Mouse (Mus musculus): ENCODE data around the gene Olfr522. TPM values are rescaled to one million over a fixed set of nuclear protein-coding genes. Genes with fewer than 3 reads are reported as not detected.
A peak's percentile ranks its signal among the peaks of the same experiment; 100 is the strongest.
"Not testable (repeated sequence)": the region's sequence is repeated elsewhere in the genome, so short reads cannot be mapped to it uniquely, and the experiment has no call there.

The Olfr522 gene
- polyA plus RNA-seq, 1 experiment: not detected

DNA sequence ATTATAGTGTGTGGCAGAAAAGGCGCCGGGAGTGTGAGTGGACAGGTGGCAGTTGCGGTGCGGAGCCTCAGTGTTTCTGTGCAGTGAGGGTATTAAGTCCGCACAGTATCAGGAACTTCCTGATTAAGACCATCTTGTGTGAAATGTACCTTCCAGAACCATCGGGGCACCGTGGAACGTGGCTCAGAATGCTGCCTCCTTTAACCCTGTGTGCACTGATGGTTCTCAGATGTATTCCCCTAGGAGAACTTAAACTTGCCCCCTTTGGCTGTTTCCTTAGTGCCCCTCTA, 26.6 kb downstream of the Olfr522 start:
- no peak for DNase-seq
- H3K4me1 ChIP-seq (ENCODE audit: control insufficient read depth, insufficient read depth, low read length): peaks cover 3% of the 10 kb centered on the region; the same call in 1 of the 2 replicates
- H3K27ac ChIP-seq (ENCODE audit: insufficient read depth, low read depth, low read length): peak overlapping the region; percentile 79; the same call in 1 of the 2 replicates
- no peaks in the 10 kb centered on the region for H3K27me3 ChIP-seq (replicated peaks; ENCODE audit: control insufficient read depth, insufficient read depth, low read length)
- 0% methylated on average over 8 of the region's 8 CpGs for WGBS
- H3K36me3 ChIP-seq (ENCODE audit: control insufficient read depth, insufficient read depth, low read length): no peaks in the 10 kb centered on the region
- TF ChIP-seq POLR2A (IDR thresholded peaks at IDR 0.05; ENCODE audit: low read depth, low read length) (no peak), CTCF (conservative IDR thresholded peaks at IDR 0.05; ENCODE audit: insufficient read depth, insufficient read length, low read depth, low read length) (no peak)
- H3K4me3 ChIP-seq (ENCODE audit: insufficient read depth, low read depth, low read length): peak overlapping the region; percentile 89

DNA sequence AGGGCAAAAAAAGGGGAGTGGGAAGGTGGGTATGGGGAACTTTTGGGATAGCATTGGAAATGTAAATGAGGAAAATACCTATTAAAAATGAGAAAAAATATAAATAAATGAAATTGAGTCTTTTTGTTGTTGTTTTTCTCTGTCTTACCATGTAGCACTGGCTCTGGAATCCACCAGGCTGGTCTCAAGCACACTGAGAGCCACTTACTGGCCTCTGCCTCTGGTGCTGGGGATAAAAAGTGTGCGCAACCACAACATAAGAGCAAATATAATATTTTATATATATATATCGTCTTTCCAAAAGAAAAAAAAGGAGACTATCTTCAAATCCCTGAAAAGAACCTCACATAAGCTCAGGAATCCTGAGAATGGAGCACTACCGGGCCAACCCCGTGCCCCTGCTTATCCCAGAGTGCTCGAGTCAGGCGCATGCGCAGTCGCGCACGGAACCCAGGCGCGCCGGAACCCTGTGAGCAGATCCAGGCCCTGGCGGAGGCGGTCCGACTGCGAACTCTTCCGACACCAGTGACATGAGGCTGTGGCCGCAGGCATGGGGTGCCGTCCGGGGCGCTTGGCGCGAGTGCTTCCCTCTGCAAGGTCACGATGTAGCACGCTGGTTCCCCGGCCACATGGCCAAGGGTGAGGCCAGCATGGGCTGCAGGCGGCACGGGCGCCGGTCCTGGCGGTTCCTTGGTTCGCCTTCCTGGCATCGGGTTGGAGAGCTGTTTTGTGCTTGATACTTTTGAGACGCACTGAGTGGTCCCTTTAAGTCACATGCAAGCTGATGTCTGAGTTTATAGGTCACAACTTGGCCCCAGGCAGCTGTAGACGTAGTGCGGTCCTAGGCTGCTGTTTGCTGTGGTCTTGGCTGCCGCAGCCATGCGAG, 27.2 kb downstream of the Olfr522 start, which contains the start of gene Mtg1:
Mtg1 (plus strand) TSS at position 430 of the 886 bp plus-strand sequence.
- WGBS: 2% methylated on average over 39 of the region's 39 CpGs
- no peak for TF ChIP-seq CTCF (conservative IDR thresholded peaks at IDR 0.05; ENCODE audit: insufficient read depth, insufficient read length, low read depth, low read length)
- TF ChIP-seq POLR2A (IDR thresholded peaks at IDR 0.05; ENCODE audit: low read depth, low read length): peak; percentile 51

DNA sequence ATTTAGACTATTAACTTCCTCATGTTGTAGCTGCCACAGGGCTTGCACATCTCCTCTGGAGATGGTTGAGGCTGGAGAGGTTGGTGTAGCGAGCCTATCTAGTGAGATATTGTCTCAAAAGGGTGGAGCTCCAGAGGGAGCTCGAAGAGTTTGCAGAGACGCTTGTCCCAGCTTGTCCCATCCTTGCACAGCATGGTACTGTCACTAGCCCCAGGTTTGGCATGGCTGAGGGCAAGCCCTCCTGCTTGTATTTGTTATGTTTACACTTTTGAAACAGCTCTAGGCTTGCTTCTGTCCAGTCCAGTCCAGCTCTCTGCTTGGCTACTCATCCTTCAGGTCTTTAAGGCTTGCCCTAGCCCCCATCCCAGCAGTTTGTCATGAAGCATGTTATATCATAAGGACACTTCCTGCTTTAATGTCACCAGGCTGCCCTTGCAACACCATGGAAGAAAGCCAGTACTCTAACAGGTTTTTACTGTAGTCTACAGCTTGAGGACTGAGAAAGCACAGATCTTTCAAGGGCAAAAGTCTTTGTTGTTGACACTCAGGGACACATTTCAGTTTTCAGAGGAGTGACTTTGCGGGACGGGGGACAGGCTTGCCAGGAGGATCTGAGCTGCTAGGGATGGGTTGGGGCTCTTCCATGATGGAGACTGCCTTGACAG, 29.3 kb downstream of the Olfr522 start:
- WGBS: 91% methylated on average over 5 of the region's 5 CpGs
- H3K27me3 ChIP-seq (replicated peaks; ENCODE audit: control insufficient read depth, insufficient read depth, low read length): no peaks in the 10 kb centered on the region
- H3K4me3 ChIP-seq (ENCODE audit: insufficient read depth, low read depth, low read length): no peak overlapping the region
- no peak for DNase-seq
- no peak for TF ChIP-seq POLR2A (IDR thresholded peaks at IDR 0.05; ENCODE audit: low read depth, low read length)
- no peak for TF ChIP-seq CTCF (conservative IDR thresholded peaks at IDR 0.05; ENCODE audit: insufficient read depth, insufficient read length, low read depth, low read length)
- no peaks in the 10 kb centered on the region for H3K36me3 ChIP-seq (ENCODE audit: control insufficient read depth, insufficient read depth, low read length)
- H3K4me1 ChIP-seq (ENCODE audit: control insufficient read depth, insufficient read depth, low read length): peaks cover 3% of the 10 kb centered on the region; the same call in 1 of the 2 replicates
- no peak overlapping the region for H3K27ac ChIP-seq (ENCODE audit: insufficient read depth, low read depth, low read length)

More for the DNA sequence above, 27.2 kb downstream of the Olfr522 start, which contains the start of gene Mtg1:
- peaks cover 3% of the 10 kb centered on the region; the same call in 1 of the 2 replicates for H3K4me1 ChIP-seq (ENCODE audit: control insufficient read depth, insufficient read depth, low read length)
- peak; percentile 98 for DNase-seq
- H3K27me3 ChIP-seq (replicated peaks; ENCODE audit: control insufficient read depth, insufficient read depth, low read length): no peaks in the 10 kb centered on the region
- peak within 1 kb of the TSS; percentile 89 for H3K4me3 ChIP-seq (ENCODE audit: insufficient read depth, low read depth, low read length)
- no peaks in the 10 kb centered on the region for H3K36me3 ChIP-seq (ENCODE audit: control insufficient read depth, insufficient read depth, low read length)
- H3K27ac ChIP-seq (ENCODE audit: insufficient read depth, low read depth, low read length): peak within 1 kb of the TSS; percentile 79

DNA sequence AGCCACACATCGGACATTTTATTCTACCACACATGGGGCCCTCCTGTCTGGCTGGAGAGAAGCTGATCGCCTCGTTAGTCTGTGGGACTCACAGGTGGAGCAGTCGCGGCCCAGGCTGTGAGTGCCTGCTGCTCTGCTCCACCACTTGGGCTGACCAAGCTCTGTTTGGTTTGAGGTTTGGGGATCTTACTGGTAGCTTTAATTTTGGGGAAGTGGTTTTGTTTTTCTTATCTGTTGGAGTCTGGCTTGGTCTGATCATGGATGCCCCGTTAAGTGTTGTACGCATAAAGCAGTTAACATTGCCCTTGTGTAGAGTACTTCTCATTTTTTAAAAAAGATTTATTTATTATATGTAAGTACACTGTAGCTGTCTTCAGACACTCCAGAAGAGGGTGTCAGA, 30.5 kb downstream of the Olfr522 start:
- not testable (repeated sequence) for H3K4me3 ChIP-seq (ENCODE audit: insufficient read depth, low read depth, low read length); H3K36me3 ChIP-seq (ENCODE audit: control insufficient read depth, insufficient read depth, low read length); DNase-seq; H3K27ac ChIP-seq (ENCODE audit: insufficient read depth, low read depth, low read length); H3K4me1 ChIP-seq (ENCODE audit: control insufficient read depth, insufficient read depth, low read length); H3K27me3 ChIP-seq (replicated peaks; ENCODE audit: control insufficient read depth, insufficient read depth, low read length)
- WGBS: 97% methylated on average over 5 of the region's 7 CpGs

DNA sequence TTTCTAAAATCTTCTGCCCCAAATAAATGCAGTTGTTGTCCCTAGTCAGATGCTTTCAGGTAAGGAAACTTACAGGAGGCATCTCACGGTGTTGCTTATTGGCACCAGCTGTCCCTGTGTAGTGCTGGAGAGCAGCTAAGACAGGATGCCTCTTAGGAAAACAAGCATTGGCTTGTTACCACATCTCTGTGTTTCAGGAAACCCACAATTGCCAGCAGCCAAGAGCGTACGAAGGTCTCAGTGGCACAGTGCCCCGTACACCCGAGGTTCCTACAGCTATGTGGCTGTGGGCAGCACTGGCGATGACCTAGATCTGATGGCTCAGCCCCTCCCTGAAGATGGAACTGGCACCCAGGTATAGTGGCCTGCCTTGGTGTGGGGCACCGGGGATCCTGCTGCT, 32.4 kb downstream of the Olfr522 start:
- not testable (repeated sequence) for H3K27me3 ChIP-seq (replicated peaks; ENCODE audit: control insufficient read depth, insufficient read depth, low read length); H3K4me1 ChIP-seq (ENCODE audit: control insufficient read depth, insufficient read depth, low read length); DNase-seq; H3K27ac ChIP-seq (ENCODE audit: insufficient read depth, low read depth, low read length); H3K36me3 ChIP-seq (ENCODE audit: control insufficient read depth, insufficient read depth, low read length); H3K4me3 ChIP-seq (ENCODE audit: insufficient read depth, low read depth, low read length)
- WGBS: 90% methylated on average over 7 of the region's 7 CpGs

DNA sequence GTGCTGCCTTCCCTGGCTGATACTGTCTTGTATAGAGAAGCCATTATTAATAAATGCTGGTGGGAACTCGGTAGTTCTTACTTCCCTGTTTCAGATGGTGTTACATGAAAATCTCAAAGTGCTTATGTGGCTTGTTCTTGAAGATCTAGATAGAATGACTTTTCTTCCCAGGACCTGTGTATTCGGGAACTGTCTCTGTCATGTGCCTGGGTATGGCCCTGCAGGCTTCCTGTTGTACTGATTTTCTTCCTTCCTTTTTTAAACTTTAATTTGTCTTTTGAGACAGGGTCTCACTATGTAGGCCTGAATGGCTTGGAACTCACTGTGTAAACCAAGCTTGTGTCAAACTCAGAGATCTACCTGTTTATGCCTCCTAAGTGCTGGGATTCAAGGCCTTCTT, 36.7 kb downstream of the Olfr522 start:
- no peak for DNase-seq
- WGBS: 80% methylated on average over 2 of the region's 2 CpGs
- no peaks in the 10 kb centered on the region for H3K27me3 ChIP-seq (replicated peaks; ENCODE audit: control insufficient read depth, insufficient read depth, low read length)
- no peaks in the 10 kb centered on the region for H3K36me3 ChIP-seq (ENCODE audit: control insufficient read depth, insufficient read depth, low read length)
- H3K4me1 ChIP-seq (ENCODE audit: control insufficient read depth, insufficient read depth, low read length): peaks cover 6% of the 10 kb centered on the region; the same call in 1 of the 2 replicates
- no peak overlapping the region for H3K4me3 ChIP-seq (ENCODE audit: insufficient read depth, low read depth, low read length)
- no peak for TF ChIP-seq CTCF (conservative IDR thresholded peaks at IDR 0.05; ENCODE audit: insufficient read depth, insufficient read length, low read depth, low read length)
- no peak for TF ChIP-seq POLR2A (IDR thresholded peaks at IDR 0.05; ENCODE audit: low read depth, low read length)
- no peak overlapping the region for H3K27ac ChIP-seq (ENCODE audit: insufficient read depth, low read depth, low read length)

DNA sequence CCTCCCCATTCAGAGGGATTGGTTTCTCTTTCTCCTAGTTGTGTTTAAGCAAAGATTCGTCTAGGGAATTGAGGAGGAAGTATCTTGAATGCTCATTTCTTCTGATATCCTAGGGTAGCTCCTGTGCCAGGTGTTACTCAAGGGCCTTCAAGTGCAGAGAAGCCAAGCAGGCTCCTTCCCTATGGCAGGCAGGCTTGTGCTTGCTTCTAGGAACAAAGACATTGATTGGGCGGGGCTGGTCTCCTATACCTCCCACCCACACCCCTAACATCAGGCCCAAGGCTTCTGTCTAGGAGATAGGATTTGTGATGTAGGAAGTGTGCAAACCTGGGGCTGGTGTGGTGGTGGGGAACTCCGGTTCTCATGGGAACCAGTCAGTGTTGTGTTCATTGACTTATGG, 37.6 kb downstream of the Olfr522 start:
- no peaks in the 10 kb centered on the region for H3K27me3 ChIP-seq (replicated peaks; ENCODE audit: control insufficient read depth, insufficient read depth, low read length)
- WGBS: 85% methylated on average over 3 of the region's 3 CpGs
- no peak overlapping the region for H3K4me3 ChIP-seq (ENCODE audit: insufficient read depth, low read depth, low read length)
- DNase-seq: no peak
- TF ChIP-seq CTCF (conservative IDR thresholded peaks at IDR 0.05; ENCODE audit: insufficient read depth, insufficient read length, low read depth, low read length) (no peak), POLR2A (IDR thresholded peaks at IDR 0.05; ENCODE audit: low read depth, low read length) (no peak)
- no peak overlapping the region for H3K27ac ChIP-seq (ENCODE audit: insufficient read depth, low read depth, low read length)
- H3K36me3 ChIP-seq (ENCODE audit: control insufficient read depth, insufficient read depth, low read length): no peaks in the 10 kb centered on the region
- peaks cover 6% of the 10 kb centered on the region; the same call in 1 of the 2 replicates for H3K4me1 ChIP-seq (ENCODE audit: control insufficient read depth, insufficient read depth, low read length)
